Mouse (Mus musculus) thymus, adult 2 months (tissue): ENCODE data around the gene Ciz1. TPM values are rescaled to one million over a fixed set of nuclear protein-coding genes. Genes with fewer than 3 reads are reported as not detected.

Source experiments
- DNase-seq: peaks from one replicate; pipeline ENCODE4 v3.0.0; 2021
- H3K27ac ChIP-seq: fragments of 200-500 bp; 2 replicates; pipeline ENCODE4 v1.5.1; 2012; ENCODE audit warnings: low read length, control low read depth; ENCODE audit not compliant: control insufficient read depth, insufficient read depth
- H3K27me3 ChIP-seq: fragments of 200-500 bp; 2 replicates; pipeline ENCODE4 v1.6.1; 2012; ENCODE audit warnings: mild to moderate bottlenecking, low read length, moderate library complexity, mixed read lengths; ENCODE audit not compliant: control insufficient read depth, insufficient read depth
- H3K36me3 ChIP-seq: fragments of 200-500 bp; 2 replicates; pipeline ENCODE4 v1.6.1; 2012; ENCODE audit warnings: mild to moderate bottlenecking, low read length, moderate library complexity; ENCODE audit not compliant: control insufficient read depth, insufficient read depth
- H3K4me1 ChIP-seq: fragments of 200-500 bp; replicated peaks from 2 replicates; pipeline ENCODE4 v1.6.1; 2012; ENCODE audit warnings: low read length; ENCODE audit not compliant: control insufficient read depth, insufficient read depth
- H3K4me3 ChIP-seq: fragments of 200-500 bp; 2 replicates; pipeline ENCODE4 v1.5.1; 2012; ENCODE audit warnings: mild to moderate bottlenecking, low read length, control low read depth, moderate library complexity; ENCODE audit not compliant: control insufficient read depth, insufficient read depth
- CTCF ChIP-seq: fragments of 200-500 bp; IDR thresholded peaks from 2 replicates; pipeline ENCODE4 v1.5.1; 2012; ENCODE audit warnings: mild to moderate bottlenecking, control low read depth, low read length, moderate library complexity, borderline replicate concordance; ENCODE audit not compliant: control insufficient read depth, poor library complexity, insufficient read depth; ENCODE audit errors: extremely low read depth
- POLR2A ChIP-seq: fragments of 200-500 bp; IDR thresholded peaks from 2 replicates; pipeline ENCODE4 v1.6.1; 2012; ENCODE audit warnings: mild to moderate bottlenecking, low read length, control low read depth, moderate library complexity; ENCODE audit not compliant: control insufficient read depth, poor library complexity, insufficient read depth; ENCODE audit errors: extremely low read depth
- WGBS: fragments of 180-500 bp; shearing (Covaris S2); methylation state at CpG from one replicate; pipeline ENCODE4 v1.1.7; 2018; 5-methylcytosine and 5-hydroxymethylcytosine counted together
- polyA plus RNA-seq: library from polyadenylated mRNA; depleted of rRNA; stranded (reverse); fragments of >200 nt; gene quantifications from 2 replicates; pipeline ENCODE4 v1.2.3, GENCODE M21; 2012

The Ciz1 gene
- polyA plus RNA-seq, 1 experiment = 517 TPM

- Histone ChIP-seq H3K36me3 (no peaks in the 10 kb centered on the region), H3K4me1 (no peaks in the 10 kb centered on the region), H3K27me3 (no peaks in the 10 kb centered on the region), H3K4me3 (no peak overlapping the region), H3K27ac (no peak overlapping the region)
- TF ChIP-seq POLR2A (no peak), CTCF (no peak)
- DNase-seq = no peak
- WGBS = 65% methylated on average over 26 of the region's 26 CpGs
These were observed 12.1 kb upstream of the Ciz1 start for GRCm38 (mm10) chr2:32339912-32340642.

- no peak overlapping the region for H3K27ac ChIP-seq
- DNase-seq = no peak
- no peak overlapping the region for H3K4me3 ChIP-seq
- H3K36me3 ChIP-seq = no peaks in the 10 kb centered on the region
- TF ChIP-seq CTCF (no peak), POLR2A (no peak)
- H3K27me3 ChIP-seq = no peaks in the 10 kb centered on the region
- WGBS = 87% methylated on average over 13 of the region's 13 CpGs
- no peaks in the 10 kb centered on the region for H3K4me1 ChIP-seq
These were observed 11.1 kb upstream of the Ciz1 start for GRCm38 (mm10) chr2:32340836-32341633.

- H3K27ac ChIP-seq = no peak overlapping the region
These were observed 10.5 kb upstream of the Ciz1 start for GRCm38 (mm10) chr2:32341634-32341939.

GRCm38 (mm10) chr2:32342039-32342438 is 10.1 kb upstream of the Ciz1 start:
- no peak for DNase-seq
- 97% methylated on average over 4 of the region's 4 CpGs for WGBS
- Histone ChIP-seq H3K36me3 (no peaks in the 10 kb centered on the region), H3K4me3 (no peak overlapping the region), H3K27ac (no peak overlapping the region), H3K4me1 (no peaks in the 10 kb centered on the region), H3K27me3 (no peaks in the 10 kb centered on the region)
- TF ChIP-seq CTCF (no peak), POLR2A (no peak)

More at GRCm38 (mm10) chr2:32341634-32341939, 10.5 kb upstream of the Ciz1 start:
- Histone ChIP-seq H3K4me3 (no peak overlapping the region), H3K4me1 (no peaks in the 10 kb centered on the region), H3K27me3 (no peaks in the 10 kb centered on the region), H3K36me3 (no peaks in the 10 kb centered on the region)
- no peak for DNase-seq
- 95% methylated on average over 4 of the region's 4 CpGs for WGBS
- TF ChIP-seq POLR2A (no peak), CTCF (no peak)

GRCm38 (mm10) chr2:32342539-32343350 is 9.4 kb upstream of the Ciz1 start:
- no peak for DNase-seq
- no peaks in the 10 kb centered on the region for H3K27me3 ChIP-seq
- no peaks in the 10 kb centered on the region for H3K36me3 ChIP-seq
- 79% methylated on average over 6 of the region's 6 CpGs for WGBS
- TF ChIP-seq POLR2A = no peak
- no peak for TF ChIP-seq CTCF
- H3K4me1 ChIP-seq = no peaks in the 10 kb centered on the region
- H3K4me3 ChIP-seq = no peak overlapping the region
- no peak overlapping the region; the same call in 1 of the 2 replicates for H3K27ac ChIP-seq

- Histone ChIP-seq H3K27me3 (no peaks in the 10 kb centered on the region), H3K36me3 (no peaks in the 10 kb centered on the region), H3K4me1 (no peaks in the 10 kb centered on the region), H3K4me3 (no peak overlapping the region), H3K27ac (no peak overlapping the region)
- TF ChIP-seq POLR2A (no peak), CTCF (no peak)
- 96% methylated on average over 2 of the region's 2 CpGs for WGBS
- DNase-seq = no peak
These were observed 8.8 kb upstream of the Ciz1 start for GRCm38 (mm10) chr2:32343351-32343671.
